Mouse (Mus musculus): ENCODE measurements at regions not wholly inside any gene's neighbourhood (a gene's known extent, or its start where the extent isn't known, plus 50 kb on each side); places are given as distances from the start of the nearest gene placed in this dataset.

GRCm38 (mm10) chr6:98690133-98690532 lies 347.6 kb upstream of the Gm765 start:
- TF ChIP-seq CTCF (IDR thresholded peaks at IDR 0.05; ENCODE audit: low read depth, low read length), result no peak
- no peak for TF ChIP-seq POLR2A (IDR thresholded peaks at IDR 0.05; ENCODE audit: extremely low read depth, insufficient read depth, low read length)
